Mouse (Mus musculus) neural tube, embryonic 15.5 days (tissue): ENCODE results near the gene Gm11939. TPM values are rescaled to one million over a fixed set of nuclear protein-coding genes. Genes with fewer than 3 reads are reported as not detected.
"Not testable (repeated sequence)": the region's sequence is repeated elsewhere in the genome, so short reads cannot be mapped to it uniquely, and the experiment has no call there.

Experiments
- ATAC-seq: fragments of 200-750 bp; cut with Nextera tagmentation; 2 replicates; pipeline ENCODE4 v1.8.0; 2017; ENCODE audit warnings: mild to moderate bottlenecking, moderate TSS enrichment, moderate library complexity; ENCODE audit not compliant: low FRiP score
- H3K27ac ChIP-seq: fragments of 300-500 bp; sonication (generic); replicated peaks from 2 replicates; pipeline ENCODE4 v1.5.1; 2015; ENCODE audit warnings: mild to moderate bottlenecking, inconsistent platforms
- H3K27me3 ChIP-seq: fragments of 300-500 bp; sonication (generic); replicated peaks from 2 replicates; pipeline ENCODE4 v1.6.1; 2015; ENCODE audit warnings: inconsistent platforms
- H3K36me3 ChIP-seq: fragments of 300-500 bp; sonication (generic); 2 replicates; pipeline ENCODE4 v1.6.1; 2015; ENCODE audit warnings: inconsistent platforms
- H3K4me1 ChIP-seq: fragments of 300-500 bp; sonication (generic); 2 replicates; pipeline ENCODE4 v1.6.1; 2015; ENCODE audit warnings: inconsistent platforms
- H3K4me2 ChIP-seq: fragments of 300-500 bp; sonication (generic); 2 replicates; pipeline ENCODE4 v1.6.1; 2015; ENCODE audit warnings: inconsistent platforms, mild to moderate bottlenecking, moderate library complexity
- H3K4me3 ChIP-seq: fragments of 300-500 bp; sonication (generic); replicated peaks from 2 replicates; pipeline ENCODE4 v1.5.1; 2015; ENCODE audit warnings: mild to moderate bottlenecking, inconsistent platforms
- H3K9ac ChIP-seq: fragments of 300-500 bp; sonication (generic); replicated peaks from 2 replicates; pipeline ENCODE4 v1.6.1; 2015; ENCODE audit warnings: mild to moderate bottlenecking, inconsistent platforms
- H3K9me3 ChIP-seq: fragments of 300-500 bp; sonication (generic); replicated peaks from 2 replicates; pipeline ENCODE4 v1.6.1; 2016; ENCODE audit warnings: inconsistent platforms
- WGBS: fragments of 180-500 bp; shearing (Covaris S2); methylation state at CpG from one replicate; pipeline ENCODE4 v1.1.7; 2015; ENCODE audit warnings: mixed read lengths; 5-methylcytosine and 5-hydroxymethylcytosine counted together
- polyA plus RNA-seq: library from polyadenylated mRNA; unstranded; fragments of >200 nt; fragmentation: Nextera tagmentation; extraction: Ambion mirVana; gene quantifications from 2 replicates; pipeline ENCODE4 v1.2.1, GENCODE M21; 2015

Gm11939 gene
- not detected in 2 replicates for polyA plus RNA-seq

DNA sequence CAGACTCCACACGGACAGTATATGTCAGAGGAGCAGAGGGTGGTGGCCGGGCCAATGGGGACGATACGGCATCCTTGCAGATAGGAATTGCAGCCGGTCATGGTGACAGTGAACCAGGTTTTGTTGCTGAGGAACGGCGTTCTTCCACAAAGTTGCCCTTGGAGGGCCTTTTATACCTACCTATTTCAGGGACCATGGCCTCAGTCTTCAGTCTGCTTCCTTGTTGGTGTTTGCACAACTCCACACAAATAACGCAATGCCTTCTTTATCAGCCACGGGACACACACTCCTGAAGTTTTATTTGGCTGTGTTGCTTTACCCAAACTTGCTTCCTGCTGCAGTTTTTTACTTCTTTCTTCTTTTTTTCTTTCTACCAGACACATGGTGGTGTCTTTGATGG lies at the start of gene Gm11939:
Gene Gm11939, minus strand, starts transcription at position 101 of the 400 bp plus-strand sequence.
- Histone ChIP-seq H3K4me3 (no peak within 1 kb of the TSS), H3K4me2 (no peak within 1 kb of the TSS), H3K9ac (no peak within 1 kb of the TSS), H3K36me3 (no peaks in the 10 kb centered on the region), H3K27me3 (no peaks in the 10 kb centered on the region), H3K4me1 (no peaks in the 10 kb centered on the region), H3K27ac (no peak within 1 kb of the TSS), H3K9me3 (no peaks in the 10 kb centered on the region)
- no peak for ATAC-seq
- 93% methylated on average over 9 of the region's 9 CpGs for WGBS

DNA sequence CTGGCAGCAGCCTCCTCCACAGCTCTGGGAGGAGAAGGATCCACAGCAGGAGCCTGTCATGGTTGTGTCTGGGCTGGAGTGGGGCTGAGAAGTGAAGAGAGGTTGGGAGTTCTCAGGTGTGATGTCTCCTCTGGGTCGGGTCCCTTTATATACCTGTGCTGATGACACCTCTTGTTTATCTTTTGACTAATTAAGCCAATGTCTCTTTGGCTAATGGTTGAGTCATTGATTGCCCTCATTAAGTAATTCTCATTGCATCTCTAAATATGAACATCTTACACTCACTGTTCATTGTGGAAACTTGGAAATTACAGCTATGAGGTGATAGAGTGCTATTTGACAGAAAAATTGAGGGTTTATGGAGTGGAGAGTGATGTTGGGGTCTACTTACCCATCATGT lies 43.9 kb upstream of the Gm11939 start, which contains the start of gene Gm11938:
Gene Gm11938, minus strand, starts transcription at position 101 of the 400 bp plus-strand sequence.
- ATAC-seq, H3K9ac ChIP-seq, H3K27ac ChIP-seq, H3K36me3 ChIP-seq, H3K9me3 ChIP-seq, H3K4me3 ChIP-seq, H3K4me2 ChIP-seq, H3K27me3 ChIP-seq, H3K4me1 ChIP-seq: not testable (repeated sequence)
- WGBS, result 76% methylated on average over 1 of the region's 1 CpGs

DNA sequence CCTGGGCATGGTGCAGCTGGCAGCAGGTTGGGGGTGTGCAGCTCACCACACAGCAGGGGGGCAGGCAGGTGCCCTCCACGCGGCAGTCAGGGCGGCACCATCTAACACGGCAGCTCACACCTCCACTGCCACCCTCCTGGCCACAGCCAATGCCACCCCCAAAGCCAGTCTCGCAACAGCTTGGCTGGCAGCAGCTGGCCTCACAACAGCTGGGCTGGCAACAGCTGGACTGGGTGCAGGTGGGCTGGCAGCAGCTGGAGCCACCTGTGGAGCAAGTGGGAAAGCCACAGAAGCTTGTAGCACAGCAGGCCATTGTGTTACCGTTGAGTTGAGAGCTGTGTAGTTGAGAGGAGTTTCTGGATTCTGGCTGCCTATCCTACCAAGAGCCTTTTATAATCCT lies 38.5 kb upstream of the Gm11939 start, which contains the start of gene Krtap9-3:
Gene Krtap9-3, minus strand, starts transcription at position 364 of the 400 bp plus-strand sequence.
- H3K9me3 ChIP-seq, H3K9ac ChIP-seq, ATAC-seq, H3K27ac ChIP-seq, H3K4me1 ChIP-seq, H3K4me3 ChIP-seq, H3K27me3 ChIP-seq, H3K36me3 ChIP-seq, H3K4me2 ChIP-seq: not testable (repeated sequence)
- WGBS, result 85% methylated on average over 6 of the region's 6 CpGs

DNA sequence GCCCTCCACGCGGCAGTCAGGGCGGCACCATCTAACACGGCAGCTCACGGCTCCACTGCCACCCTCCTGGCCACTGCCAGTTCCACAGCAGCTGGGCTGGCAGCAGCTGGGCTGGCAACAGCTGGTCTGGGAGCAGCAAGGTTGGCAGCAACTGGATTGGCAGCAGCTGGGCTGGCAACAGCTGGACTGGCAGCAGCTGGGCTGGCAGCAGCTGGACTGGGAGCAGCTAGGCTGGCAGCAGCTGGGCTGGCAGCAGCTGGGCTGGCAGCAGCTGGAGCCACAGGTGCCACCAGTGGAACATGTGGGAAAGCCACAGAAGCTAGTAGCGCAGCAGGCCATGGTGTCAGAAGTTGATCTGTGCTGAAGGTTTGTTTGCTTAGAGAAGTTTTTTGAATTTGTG lies 31.7 kb upstream of the Gm11939 start, which contains the start of gene Krtap1-3:
Gene Krtap1-3, minus strand, starts transcription at position 359 of the 400 bp plus-strand sequence.
- WGBS, result 76% methylated on average over 6 of the region's 6 CpGs
- Histone ChIP-seq H3K4me2 (no peak within 1 kb of the TSS), H3K4me3 (no peak within 1 kb of the TSS), H3K27ac (no peak within 1 kb of the TSS), H3K9ac (no peak within 1 kb of the TSS), H3K36me3 (no peaks in the 10 kb centered on the region), H3K4me1 (no peaks in the 10 kb centered on the region), H3K9me3 (no peaks in the 10 kb centered on the region), H3K27me3 (no peaks in the 10 kb centered on the region)
- no peak for ATAC-seq

DNA sequence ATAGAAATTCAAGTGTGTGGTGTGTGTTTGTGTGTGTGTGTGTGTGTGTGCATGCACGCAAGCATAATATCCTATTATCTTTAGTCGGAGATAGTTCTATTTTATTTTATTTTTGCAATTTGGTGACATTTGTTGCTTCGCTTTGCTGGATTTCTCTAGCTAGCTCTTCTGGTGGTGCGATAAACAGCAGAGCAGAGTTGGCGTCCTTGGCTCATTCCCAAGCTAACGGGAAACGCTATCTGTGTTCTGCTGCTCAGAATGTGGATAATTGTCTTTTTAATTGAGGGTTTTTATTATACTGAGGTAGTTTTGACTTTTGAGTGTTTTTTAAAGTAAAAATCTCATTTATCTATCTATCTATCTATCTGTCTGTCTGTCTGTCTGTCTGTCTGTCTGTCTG lies 25.8 kb upstream of the Gm11939 start:
- H3K27ac ChIP-seq, result no peak overlapping the region
- whole genome bisulfite sequencing, result 84% methylated on average over 7 of the region's 7 CpGs
- ATAC-seq, result no peak
- H3K4me3 ChIP-seq, result no peak overlapping the region
- no peak overlapping the region for H3K9ac ChIP-seq
- no peaks in the 10 kb centered on the region for H3K36me3 ChIP-seq
- H3K27me3 ChIP-seq, result no peaks in the 10 kb centered on the region
- H3K9me3 ChIP-seq, result no peaks in the 10 kb centered on the region
- H3K4me1 ChIP-seq, result no peaks in the 10 kb centered on the region
- no peak overlapping the region for H3K4me2 ChIP-seq

DNA sequence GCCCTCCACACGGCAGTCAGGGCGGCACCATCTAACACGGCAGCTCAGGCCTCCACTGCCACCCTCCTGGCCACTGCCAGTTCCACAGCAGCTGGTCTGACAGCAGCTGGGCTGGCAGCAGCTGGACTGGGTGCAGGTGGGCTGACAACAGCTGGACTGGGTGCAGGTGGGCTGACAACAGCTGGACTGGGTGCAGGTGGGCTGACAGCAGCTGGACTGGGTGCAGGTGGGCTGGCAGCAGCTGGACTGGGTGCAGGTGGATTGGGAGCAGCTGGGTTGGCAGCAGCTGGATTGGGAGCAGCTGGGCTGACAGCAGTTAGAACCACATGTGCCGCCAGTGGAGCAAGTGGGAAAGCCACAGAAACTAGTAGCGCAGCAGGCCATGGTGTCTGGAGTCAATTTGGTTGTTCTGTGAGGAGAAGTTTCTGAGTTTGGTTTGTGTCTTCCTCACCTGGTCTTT lies 24.0 kb upstream of the Gm11939 start, which contains the start of gene Krtap1-4:
Gene Krtap1-4, minus strand, starts transcription at position 410 of the 460 bp plus-strand sequence.
- H3K27me3 ChIP-seq, result no peaks in the 10 kb centered on the region
- no peak within 1 kb of the TSS for H3K4me2 ChIP-seq
- H3K4me1 ChIP-seq, result no peaks in the 10 kb centered on the region
- no peak within 1 kb of the TSS for H3K27ac ChIP-seq
- H3K36me3 ChIP-seq, result no peaks in the 10 kb centered on the region
- ATAC-seq, result no peak
- H3K9ac ChIP-seq, result no peak within 1 kb of the TSS
- H3K9me3 ChIP-seq, result no peaks in the 10 kb centered on the region
- no peak within 1 kb of the TSS for H3K4me3 ChIP-seq
- 81% methylated on average over 5 of the region's 5 CpGs for WGBS

DNA sequence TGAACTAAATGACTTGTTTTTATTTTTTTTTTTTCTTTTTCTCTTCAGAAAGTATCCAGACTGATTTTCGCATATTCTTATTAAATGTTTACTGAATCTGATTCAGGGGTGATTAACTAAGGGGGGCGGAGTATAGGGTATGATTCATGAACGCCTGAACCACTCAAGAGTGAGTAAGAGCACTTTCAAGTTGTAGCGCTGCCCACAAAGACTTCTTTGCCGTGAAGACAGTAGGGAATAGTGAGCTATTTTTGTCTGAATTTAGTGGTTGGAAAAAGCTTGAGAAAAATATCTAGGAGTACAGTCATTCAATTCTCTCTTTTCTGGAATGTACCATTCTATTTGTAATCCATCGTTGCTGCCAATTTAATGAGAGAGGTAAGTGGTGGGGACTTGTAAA lies 22.3 kb upstream of the Gm11939 start:
- H3K27me3 ChIP-seq, result no peaks in the 10 kb centered on the region
- H3K4me2 ChIP-seq, result no peak overlapping the region
- no peak overlapping the region for H3K27ac ChIP-seq
- no peak overlapping the region for H3K9ac ChIP-seq
- H3K4me3 ChIP-seq, result no peak overlapping the region
- 91% methylated on average over 6 of the region's 6 CpGs for WGBS
- ATAC-seq, result no peak
- H3K4me1 ChIP-seq, result no peaks in the 10 kb centered on the region
- no peaks in the 10 kb centered on the region for H3K9me3 ChIP-seq
- H3K36me3 ChIP-seq, result no peaks in the 10 kb centered on the region

DNA sequence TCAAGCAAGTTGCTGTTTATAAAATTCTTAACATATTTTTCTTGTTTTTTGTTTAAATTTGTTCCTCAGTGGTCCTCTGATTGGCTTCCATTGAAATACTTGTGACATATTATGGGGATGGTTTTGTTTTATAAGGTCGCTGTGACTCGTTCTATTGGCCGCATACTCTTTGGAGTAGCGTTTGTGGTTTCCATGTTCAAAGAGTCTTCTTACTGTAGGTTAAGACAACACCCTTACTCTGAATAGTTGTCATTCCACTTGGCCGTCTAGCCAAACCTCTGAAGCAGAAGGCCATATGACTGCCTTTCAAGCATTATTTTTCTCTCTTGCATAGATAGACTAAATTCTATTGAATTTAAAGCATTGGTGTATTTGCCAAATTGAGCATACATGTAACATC lies 21.8 kb upstream of the Gm11939 start:
- H3K4me3 ChIP-seq, result no peak overlapping the region
- H3K9ac ChIP-seq, result no peak overlapping the region
- ATAC-seq, result no peak
- H3K4me2 ChIP-seq, result no peak overlapping the region
- no peak overlapping the region for H3K27ac ChIP-seq
- H3K4me1 ChIP-seq, result no peaks in the 10 kb centered on the region
- WGBS, result 97% methylated on average over 5 of the region's 5 CpGs
- no peaks in the 10 kb centered on the region for H3K27me3 ChIP-seq
- H3K36me3 ChIP-seq, result no peaks in the 10 kb centered on the region
- no peaks in the 10 kb centered on the region for H3K9me3 ChIP-seq

DNA sequence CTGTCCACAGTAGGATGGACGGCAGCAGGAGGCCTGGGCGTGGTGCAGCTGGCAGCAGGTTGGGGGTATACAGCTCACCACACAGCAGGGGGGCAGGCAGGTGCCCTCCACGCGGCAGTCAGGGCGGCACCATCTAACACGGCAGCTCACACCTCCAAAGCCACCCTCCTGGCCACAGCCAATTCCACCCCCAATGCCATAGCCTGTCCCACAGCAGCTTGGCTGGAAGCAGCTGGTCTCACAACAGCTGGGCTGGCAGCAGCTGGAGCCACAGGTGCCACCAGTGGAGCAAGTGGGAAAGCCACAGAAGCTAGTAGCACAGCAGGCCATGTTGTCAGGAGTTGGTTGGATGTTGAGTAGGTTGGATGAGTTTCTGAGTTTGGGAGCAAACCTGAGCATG lies 21.4 kb upstream of the Gm11939 start, which contains the start of gene Krtap1-5:
Gene Krtap1-5, minus strand, starts transcription at position 381 of the 400 bp plus-strand sequence.
- no peak within 1 kb of the TSS for H3K4me2 ChIP-seq
- no peak for ATAC-seq
- no peaks in the 10 kb centered on the region for H3K36me3 ChIP-seq
- no peak within 1 kb of the TSS for H3K27ac ChIP-seq
- WGBS, result 91% methylated on average over 6 of the region's 6 CpGs
- no peaks in the 10 kb centered on the region for H3K27me3 ChIP-seq
- H3K9me3 ChIP-seq, result no peaks in the 10 kb centered on the region
- H3K9ac ChIP-seq, result no peak within 1 kb of the TSS
- no peak within 1 kb of the TSS for H3K4me3 ChIP-seq
- no peaks in the 10 kb centered on the region for H3K4me1 ChIP-seq

DNA sequence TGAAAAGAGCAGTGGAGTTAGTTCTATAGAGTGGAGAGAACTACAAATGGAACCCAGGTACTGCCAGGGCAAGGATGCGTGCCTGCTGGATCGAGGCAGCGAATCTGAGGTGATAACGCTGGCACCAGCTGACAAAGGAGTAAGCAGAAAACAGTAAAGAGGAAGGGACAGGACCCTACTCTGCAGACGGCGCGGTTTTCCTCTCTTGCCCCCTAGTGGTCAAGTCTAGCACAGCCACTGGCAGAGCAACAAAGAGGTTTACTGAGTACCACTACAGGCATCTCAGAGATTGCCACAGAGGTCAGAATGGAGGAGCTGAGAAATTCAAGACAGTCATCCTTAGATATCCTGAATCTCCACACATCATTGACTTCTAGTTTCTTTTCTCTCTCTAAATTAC lies 14.8 kb upstream of the Gm11939 start:
- Histone ChIP-seq H3K9me3 (no peaks in the 10 kb centered on the region), H3K4me3 (0 out of 2 replicates have a peak overlapping the region, but pooled peaks have one; percentile 6), H3K27me3 (no peaks in the 10 kb centered on the region; the same call in 1 of the 2 replicates), H3K4me2 (peak overlapping the region; percentile 53), H3K4me1 (no peaks in the 10 kb centered on the region), H3K9ac (no peak overlapping the region), H3K36me3 (no peaks in the 10 kb centered on the region), H3K27ac (no peak overlapping the region)
- 3% methylated on average over 7 of the region's 7 CpGs for WGBS
- ATAC-seq, result peak; percentile 66; the same call in 1 of the 2 replicates

DNA sequence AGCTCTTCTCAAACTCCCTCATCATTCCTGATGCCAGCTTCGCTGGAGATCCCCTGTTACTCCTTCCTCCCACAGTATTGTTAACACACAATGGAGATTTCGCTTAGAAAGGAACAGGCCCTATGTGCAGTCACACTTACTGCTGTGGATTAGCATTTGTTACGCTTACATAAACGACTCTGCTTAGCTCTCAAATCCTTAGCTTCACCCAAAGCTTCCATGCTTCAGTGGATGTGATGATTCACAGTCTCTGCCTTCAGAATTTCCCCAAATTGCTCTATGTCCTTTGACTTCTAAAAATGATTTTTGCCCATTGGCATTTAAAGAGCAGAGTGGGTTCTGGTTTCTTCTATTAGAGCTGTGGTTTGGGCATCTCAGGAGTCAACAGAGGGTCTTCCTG lies 13.9 kb upstream of the Gm11939 start:
- H3K36me3 ChIP-seq, result no peaks in the 10 kb centered on the region
- H3K9me3 ChIP-seq, result no peaks in the 10 kb centered on the region
- no peak overlapping the region for H3K4me3 ChIP-seq
- H3K4me2 ChIP-seq, result no peak overlapping the region
- no peaks in the 10 kb centered on the region; the same call in 1 of the 2 replicates for H3K27me3 ChIP-seq
- WGBS, result 54% methylated on average over 4 of the region's 4 CpGs
- H3K4me1 ChIP-seq, result no peaks in the 10 kb centered on the region
- H3K27ac ChIP-seq, result no peak overlapping the region
- no peak overlapping the region for H3K9ac ChIP-seq
- no peak for ATAC-seq

DNA sequence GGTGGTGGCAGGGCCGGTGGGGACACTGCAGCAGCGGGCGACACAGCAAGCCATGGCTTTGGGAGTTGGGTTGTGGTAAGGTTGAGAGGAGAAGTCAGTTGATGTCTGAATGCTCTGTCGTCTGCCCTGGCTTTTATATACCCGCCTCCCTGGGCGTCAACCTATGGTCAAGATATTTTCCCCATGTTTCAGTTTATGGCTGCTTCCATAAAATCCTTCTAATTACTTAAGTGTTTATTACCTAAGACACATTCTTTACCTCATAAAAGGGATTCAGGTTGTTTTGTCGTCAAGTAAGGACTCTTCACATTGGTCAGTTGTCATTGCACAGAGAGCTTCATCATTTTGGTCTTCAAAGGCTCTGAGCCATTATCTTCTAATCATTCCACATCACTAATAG lies 7.3 kb upstream of the Gm11939 start, which contains the start of gene Krtap3-1:
Gene Krtap3-1, minus strand, starts transcription at position 101 of the 400 bp plus-strand sequence.
- H3K9me3 ChIP-seq, result no peaks in the 10 kb centered on the region
- no peak within 1 kb of the TSS for H3K27ac ChIP-seq
- WGBS, result 53% methylated on average over 7 of the region's 7 CpGs
- no peaks in the 10 kb centered on the region for H3K4me1 ChIP-seq
- no peak within 1 kb of the TSS for H3K9ac ChIP-seq
- no peaks in the 10 kb centered on the region for H3K27me3 ChIP-seq
- H3K4me2 ChIP-seq, result no peak within 1 kb of the TSS
- no peak within 1 kb of the TSS for H3K4me3 ChIP-seq
- H3K36me3 ChIP-seq, result no peaks in the 10 kb centered on the region
- no peak for ATAC-seq
